Mouse (Mus musculus): ENCODE results near the gene Eddm3b. TPM values are rescaled to one million over a fixed set of nuclear protein-coding genes. Genes with fewer than 3 reads are reported as not detected.

Eddm3b gene
- total and polyA plus RNA-seq, 3 experiments = not detected

DNA sequence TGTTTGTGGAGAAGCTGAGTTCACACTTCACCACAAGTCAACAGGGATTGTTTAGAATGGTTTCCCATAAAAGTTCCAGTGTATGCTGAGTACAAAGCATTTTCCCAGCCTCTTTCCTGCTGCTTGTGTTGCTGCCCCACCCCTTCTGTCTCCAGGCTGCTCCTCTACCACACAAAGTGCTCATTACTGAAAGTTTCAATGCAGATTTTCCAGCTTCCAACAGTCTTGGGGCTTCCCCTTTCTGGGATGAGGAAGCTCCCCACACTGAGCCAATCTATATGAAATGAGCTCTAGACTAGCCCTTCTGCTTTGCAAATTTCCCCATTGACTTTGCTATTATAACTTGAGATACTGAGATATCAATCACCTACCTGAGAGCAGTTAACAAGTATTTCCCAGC, 51.8 kb downstream of the Eddm3b start:
- in situ Hi-C loops (cut with MboI; ENCODE audit: low pct_ligation_motif_present, low pct_unique_long_range_greater_than_20kb, low sequenced_read_pairs) (no loop called here), dilution Hi-C loops (cut with MboI; ENCODE audit: extremely low pct_ligation_motif_present, extremely low pct_unique_long_range_greater_than_20kb, low sequenced_read_pairs) (no loop called here)

More for the DNA sequence above, 51.8 kb downstream of the Eddm3b start:
- Histone ChIP-seq H3K27ac (ENCODE audit: insufficient read depth, low read depth) (peak overlapping the region; percentile 93), H3K4me1 (ENCODE audit: control insufficient read depth in 1 of 2, insufficient read depth in 2 of 2) (peaks cover 24 to 57% of the 10 kb centered on the region in 2 experiments), H3K9ac (ENCODE audit: insufficient read depth, low read depth) (peak overlapping the region; percentile 31; the same call in 1 of the 2 replicates), H3K4me2 (ENCODE audit: insufficient read depth, low read depth, poor library complexity, severe bottlenecking) (peak overlapping the region; percentile 48), H3K27me3 (replicated peaks) (no peaks in the 10 kb centered on the region), H3K36me3 (replicated peaks in 1 of 2; ENCODE audit: control insufficient read depth in 1 of 2, insufficient read depth in 1 of 2, low read length in 1 of 2) (no peaks in the 10 kb centered on the region), H3K79me2 (replicated peaks; ENCODE audit: control insufficient read depth, extremely low read depth, insufficient read depth, poor library complexity, severe bottlenecking) (no peaks in the 10 kb centered on the region), H3K4me3 (replicated peaks in 1 of 3; ENCODE audit: low read depth in 2 of 3, low read length in 2 of 3, poor library complexity in 1 of 3) (no peak overlapping the region), H3K9me3 (replicated peaks; ENCODE audit: low read length) (no peaks in the 10 kb centered on the region)
- TF ChIP-seq ELF1 (IDR thresholded peaks at IDR 0.05; ENCODE audit: low read depth, low read length) = peak; percentile 61; the same call in 1 of the 2 replicates
- TF ChIP-seq HCFC1 (IDR thresholded peaks at IDR 0.05; ENCODE audit: low read depth, low read length) = no peak
- TF ChIP-seq EP300 (IDR thresholded peaks at IDR 0.05; ENCODE audit: low read length) = peak; percentile 71
- 0 out of 2 replicates have a peak, but pooled peaks have one; percentile 5 for TF ChIP-seq JUND (conservative IDR thresholded peaks at IDR 0.05; ENCODE audit: low read depth, low read length)
- no peak for TF ChIP-seq ZKSCAN1 (IDR thresholded peaks at IDR 0.05; ENCODE audit: borderline replicate concordance, low read depth, low read length)
- TF ChIP-seq RCOR1 (conservative IDR thresholded peaks at IDR 0.05; ENCODE audit: low read depth, low read length) = 0 out of 2 replicates have a peak, but pooled peaks have one; percentile 26
- TF ChIP-seq POLR2A (IDR thresholded peaks at IDR 0.05; ENCODE audit: low read depth, low read length) = no peak
- peak; percentile 34; the same call in 1 of the 2 replicates for TF ChIP-seq TCF12 (IDR thresholded peaks at IDR 0.05; ENCODE audit: low read depth, low read length)
- no peak for TF ChIP-seq MYC (IDR thresholded peaks at IDR 0.05; ENCODE audit: low read depth, low read length)
- TF ChIP-seq MAZ (IDR thresholded peaks at IDR 0.05; ENCODE audit: low read depth, low read length) = peak; percentile 64; the same call in 1 of the 2 replicates
- TF ChIP-seq USF2 (conservative IDR thresholded peaks at IDR 0.05; ENCODE audit: low read depth, low read length) = no peak
- 0 out of 2 replicates have a peak, but pooled peaks have one; percentile 45 for TF ChIP-seq CHD2 (IDR thresholded peaks at IDR 0.05; ENCODE audit: low read length)
- no peak for TF ChIP-seq MEF2A (IDR thresholded peaks at IDR 0.05; ENCODE audit: borderline replicate concordance, low read depth, low read length)
- no peak for TF ChIP-seq ZNF384 (IDR thresholded peaks at IDR 0.05; ENCODE audit: low read depth, low read length)
- TF ChIP-seq TBP (conservative IDR thresholded peaks at IDR 0.05; ENCODE audit: low read depth, low read length) = no peak
- peak; percentile 59 for DNase-seq (ENCODE audit: extremely low read depth)

Other genes with a start within 250 kb of the Eddm3b start
Only the 20 nearest of the 22 such genes appear.
- gene Klhl33, start 216.9 kb upstream of the Eddm3b start, total RNA-seq (2012; rRNA removed) = not detected in 2 replicates
- gene Klhl33, start 216.9 kb upstream of the Eddm3b start, total RNA-seq (2014; rRNA removed) = not detected in 2 replicates
- not detected in 2 replicates for gene Klhl33, start 216.9 kb upstream of the Eddm3b start, polyA plus RNA-seq (2012; ENCODE audit: insufficient read length, low read depth)
- gene Osgep, start 189.5 kb upstream of the Eddm3b start, total RNA-seq (2012; rRNA removed) = 39.1 and 41.7 TPM in 2 replicates
- 88.7 and 90.4 TPM in 2 replicates for gene Osgep, start 189.5 kb upstream of the Eddm3b start, total RNA-seq (2014; rRNA removed)
- gene Osgep, start 189.5 kb upstream of the Eddm3b start, polyA plus RNA-seq (2012; ENCODE audit: insufficient read length, low read depth) = 48.4 and 57.6 TPM in 2 replicates
- 178 and 250 TPM in 2 replicates for gene Apex1, start 189.5 kb upstream of the Eddm3b start, total RNA-seq (2012; rRNA removed)
- gene Apex1, start 189.5 kb upstream of the Eddm3b start, total RNA-seq (2014; rRNA removed) = 417 and 427 TPM in 2 replicates
- gene Apex1, start 189.5 kb upstream of the Eddm3b start, polyA plus RNA-seq (2012; ENCODE audit: insufficient read length, low read depth) = 353 and 354 TPM in 2 replicates
- gene Pip4p1, start 183.6 kb upstream of the Eddm3b start, total RNA-seq (2012; rRNA removed) = 18.1 and 21.2 TPM in 2 replicates
- gene Pip4p1, start 183.6 kb upstream of the Eddm3b start, total RNA-seq (2014; rRNA removed) = 28.1 and 29.2 TPM in 2 replicates
- gene Pip4p1, start 183.6 kb upstream of the Eddm3b start, polyA plus RNA-seq (2012; ENCODE audit: insufficient read length, low read depth) = 31.1 and 35.5 TPM in 2 replicates
- gene Pnp, start 183.3 kb upstream of the Eddm3b start, total RNA-seq (2012; rRNA removed) = 99.3 and 113 TPM in 2 replicates
- gene Pnp, start 183.3 kb upstream of the Eddm3b start, total RNA-seq (2014; rRNA removed) = 118 and 128 TPM in 2 replicates
- gene Pnp, start 183.3 kb upstream of the Eddm3b start, polyA plus RNA-seq (2012; ENCODE audit: insufficient read length, low read depth) = 65.9 and 80.0 TPM in 2 replicates
- not detected in 2 replicates for gene Gm49342, start 169.9 kb upstream of the Eddm3b start, total RNA-seq (2012; rRNA removed)
- 108 and 120 TPM in 2 replicates for gene Gm49342, start 169.9 kb upstream of the Eddm3b start, total RNA-seq (2014; rRNA removed)
- 50.6 and 100 TPM in 2 replicates for gene Gm49342, start 169.9 kb upstream of the Eddm3b start, polyA plus RNA-seq (2012; ENCODE audit: insufficient read length, low read depth)
- gene Pnp2, start 158.4 kb upstream of the Eddm3b start, total RNA-seq (2012; rRNA removed) = 0.21 TPM in 2 replicates
- 0.43 TPM in 1 of 2 replicates, not detected in the other for gene Pnp2, start 158.4 kb upstream of the Eddm3b start, total RNA-seq (2014; rRNA removed)
- 0.91 TPM in 1 of 2 replicates, not detected in the other for gene Pnp2, start 158.4 kb upstream of the Eddm3b start, polyA plus RNA-seq (2012; ENCODE audit: insufficient read length, low read depth)
- not detected in 2 replicates for gene Rnase10, start 106.7 kb upstream of the Eddm3b start, total RNA-seq (2012; rRNA removed)
- gene Rnase10, start 106.7 kb upstream of the Eddm3b start, total RNA-seq (2014; rRNA removed) = not detected in 2 replicates
- gene Rnase10, start 106.7 kb upstream of the Eddm3b start, polyA plus RNA-seq (2012; ENCODE audit: insufficient read length, low read depth) = not detected in 2 replicates
- gene Rnase9, start 72.6 kb upstream of the Eddm3b start, total RNA-seq (2012; rRNA removed) = not detected in 2 replicates
- not detected in 2 replicates for gene Rnase9, start 72.6 kb upstream of the Eddm3b start, total RNA-seq (2014; rRNA removed)
- gene Rnase9, start 72.6 kb upstream of the Eddm3b start, polyA plus RNA-seq (2012; ENCODE audit: insufficient read length, low read depth) = not detected in 2 replicates
- gene Rnase11, start 64.3 kb upstream of the Eddm3b start, total RNA-seq (2012; rRNA removed) = not detected in 2 replicates
- gene Rnase11, start 64.3 kb upstream of the Eddm3b start, total RNA-seq (2014; rRNA removed) = not detected in 2 replicates
- gene Rnase11, start 64.3 kb upstream of the Eddm3b start, polyA plus RNA-seq (2012; ENCODE audit: insufficient read length, low read depth) = not detected in 2 replicates
- 0.38 and 0.55 TPM in 2 replicates for gene Rnase12, start 56.8 kb upstream of the Eddm3b start, total RNA-seq (2012; rRNA removed)
- not detected in 2 replicates for gene Rnase12, start 56.8 kb upstream of the Eddm3b start, total RNA-seq (2014; rRNA removed)
- not detected in 2 replicates for gene Rnase12, start 56.8 kb upstream of the Eddm3b start, polyA plus RNA-seq (2012; ENCODE audit: insufficient read length, low read depth)
- not detected in 2 replicates for gene Olfr750, start 40.0 kb upstream of the Eddm3b start, total RNA-seq (2012; rRNA removed)
- not detected in 2 replicates for gene Olfr750, start 40.0 kb upstream of the Eddm3b start, total RNA-seq (2014; rRNA removed)
- gene Olfr750, start 40.0 kb upstream of the Eddm3b start, polyA plus RNA-seq (2012; ENCODE audit: insufficient read length, low read depth) = not detected in 2 replicates
- gene Rnase4, start 23.3 kb upstream of the Eddm3b start, total RNA-seq (2012; rRNA removed) = 0.92 and 1.9 TPM in 2 replicates
- gene Rnase4, start 23.3 kb upstream of the Eddm3b start, total RNA-seq (2014; rRNA removed) = 1.8 and 2.5 TPM in 2 replicates
- 1.1 and 1.6 TPM in 2 replicates for gene Rnase4, start 23.3 kb upstream of the Eddm3b start, polyA plus RNA-seq (2012; ENCODE audit: insufficient read length, low read depth)
- gene Ang, start 23.3 kb upstream of the Eddm3b start, total RNA-seq (2012; rRNA removed) = 1.6 and 2.2 TPM in 2 replicates
- 0.44 and 1.2 TPM in 2 replicates for gene Ang, start 23.3 kb upstream of the Eddm3b start, total RNA-seq (2014; rRNA removed)
- gene Ang, start 23.3 kb upstream of the Eddm3b start, polyA plus RNA-seq (2012; ENCODE audit: insufficient read length, low read depth) = 0.97 and 1.2 TPM in 2 replicates
- 15.6 and 18.3 TPM in 2 replicates for gene Rnase6, start 9.5 kb downstream of the Eddm3b start, total RNA-seq (2012; rRNA removed)
- 35.1 and 38.2 TPM in 2 replicates for gene Rnase6, start 9.5 kb downstream of the Eddm3b start, total RNA-seq (2014; rRNA removed)
- gene Rnase6, start 9.5 kb downstream of the Eddm3b start, polyA plus RNA-seq (2012; ENCODE audit: insufficient read length, low read depth) = 15.3 and 16.4 TPM in 2 replicates
- 0.17 TPM in 1 of 2 replicates, not detected in the other for gene Rnase1, start 32.4 kb downstream of the Eddm3b start, total RNA-seq (2012; rRNA removed)
- gene Rnase1, start 32.4 kb downstream of the Eddm3b start, total RNA-seq (2014; rRNA removed) = not detected in 2 replicates
- not detected in 2 replicates for gene Rnase1, start 32.4 kb downstream of the Eddm3b start, polyA plus RNA-seq (2012; ENCODE audit: insufficient read length, low read depth)
- gene Rnase2b, start 47.8 kb downstream of the Eddm3b start, total RNA-seq (2012; rRNA removed) = 1.3 and 1.6 TPM in 2 replicates
- not detected in 2 replicates for gene Rnase2b, start 47.8 kb downstream of the Eddm3b start, total RNA-seq (2014; rRNA removed)
- 0.33 TPM in 1 of 2 replicates, not detected in the other for gene Rnase2b, start 47.8 kb downstream of the Eddm3b start, polyA plus RNA-seq (2012; ENCODE audit: insufficient read length, low read depth)
- not detected in 2 replicates for gene Ang2, start 84.7 kb downstream of the Eddm3b start, total RNA-seq (2012; rRNA removed)
- not detected in 2 replicates for gene Ang2, start 84.7 kb downstream of the Eddm3b start, total RNA-seq (2014; rRNA removed)
- not detected in 2 replicates for gene Ang2, start 84.7 kb downstream of the Eddm3b start, polyA plus RNA-seq (2012; ENCODE audit: insufficient read length, low read depth)
- gene Ear14, start 89.0 kb downstream of the Eddm3b start, total RNA-seq (2012; rRNA removed) = not detected in 2 replicates
- not detected in 2 replicates for gene Ear14, start 89.0 kb downstream of the Eddm3b start, total RNA-seq (2014; rRNA removed)
- gene Ear14, start 89.0 kb downstream of the Eddm3b start, polyA plus RNA-seq (2012; ENCODE audit: insufficient read length, low read depth) = not detected in 2 replicates
- gene Rnase2a, start 141.7 kb downstream of the Eddm3b start, total RNA-seq (2012; rRNA removed) = not detected in 2 replicates
- gene Rnase2a, start 141.7 kb downstream of the Eddm3b start, total RNA-seq (2014; rRNA removed) = not detected in 2 replicates
- gene Rnase2a, start 141.7 kb downstream of the Eddm3b start, polyA plus RNA-seq (2012; ENCODE audit: insufficient read length, low read depth) = not detected in 2 replicates